Mouse (Mus musculus) G1E (cell line): ENCODE measurements around the gene Spef2.

Experiments used
- CTCF ChIP-seq: IDR thresholded peaks from 2 replicates; pipeline ENCODE4 v1.5.1; 2012; ENCODE audit warnings: low read depth, low read length, inconsistent platforms, mixed read lengths
- GATA1 ChIP-seq: IDR thresholded peaks from 2 replicates; pipeline ENCODE4 v1.6.1; 2012; ENCODE audit warnings: borderline replicate concordance, low read length, inconsistent platforms, mixed read lengths
- GATA2 ChIP-seq: IDR thresholded peaks from 2 replicates; pipeline ENCODE4 v1.6.1; 2012; ENCODE audit warnings: low read depth, low read length, inconsistent platforms, borderline replicate concordance
- POLR2AphosphoS5 ChIP-seq: IDR thresholded peaks from 2 replicates; pipeline ENCODE4 v1.6.1; 2012; ENCODE audit warnings: low read depth, low read length, inconsistent platforms; ENCODE audit not compliant: insufficient replicate concordance
- TAL1 ChIP-seq: conservative IDR thresholded peaks from 2 replicates; pipeline ENCODE4 v1.6.1; 2012; ENCODE audit warnings: low read depth, low read length, inconsistent platforms, mixed read lengths

DNA sequence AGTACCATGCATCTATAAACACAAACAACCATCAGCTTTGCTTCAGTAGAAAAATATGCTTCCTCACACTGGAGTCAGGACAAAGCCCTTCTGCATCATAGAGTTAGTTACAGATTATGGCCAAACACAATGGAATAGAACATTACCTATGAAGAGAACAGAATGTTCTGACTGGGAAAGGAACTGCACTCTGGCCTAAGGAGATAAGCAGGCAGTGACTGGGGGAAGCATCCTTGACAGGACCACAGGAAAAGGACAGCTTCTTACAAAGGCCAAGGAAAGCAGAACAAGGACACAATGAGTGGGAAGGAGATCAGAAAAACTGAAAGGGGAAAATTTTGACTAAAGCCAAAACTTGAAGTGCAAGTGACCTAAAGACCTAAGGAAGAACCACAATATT lies 56.9 kb downstream of the Spef2 start:
- TF ChIP-seq CTCF (no peak), GATA2 (no peak), POLR2AphosphoS5 (no peak), TAL1 (no peak), GATA1 (no peak)
